Mouse (Mus musculus) kidney, postnatal 4 days (tissue): ENCODE measurements around the gene Dnajb5.

Source experiments
- DNase-seq, 2 experiments: peaks; one replicate each; pipeline ENCODE4 v3.0.0; 2021; ENCODE audit warnings: mixed read lengths in 2 of 2

Gene Dnajb5

GRCm38 (mm10) chr4:42945043-42945442 lies 4.6 kb upstream of the Dnajb5 start:
- DNase-seq, result peak; percentile 78 to 84

GRCm38 (mm10) chr4:42945445-42945844 lies 4.2 kb upstream of the Dnajb5 start:
- no peak for DNase-seq

DNA sequence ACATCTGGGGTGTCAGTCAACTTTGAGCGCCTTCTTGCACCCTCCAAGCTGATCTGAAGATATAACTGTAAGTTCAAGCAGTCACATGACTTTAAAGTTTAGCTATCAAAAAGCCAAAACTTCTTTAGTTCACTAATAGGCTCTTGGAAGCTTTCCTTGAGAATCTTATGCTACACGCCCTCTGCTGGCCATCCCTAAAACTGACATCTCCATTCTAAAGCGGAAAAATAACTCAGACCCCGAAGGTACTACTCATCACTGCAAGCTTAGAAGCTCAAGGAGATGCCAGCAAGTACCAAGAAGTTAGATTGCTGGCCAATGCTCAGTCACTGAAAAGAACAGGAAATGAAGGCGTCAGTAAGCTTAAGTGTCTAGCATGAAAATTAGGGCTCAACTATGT lies 3.7 kb upstream of the Dnajb5 start:
- DNase-seq, result peak; percentile 77 to 79

DNA sequence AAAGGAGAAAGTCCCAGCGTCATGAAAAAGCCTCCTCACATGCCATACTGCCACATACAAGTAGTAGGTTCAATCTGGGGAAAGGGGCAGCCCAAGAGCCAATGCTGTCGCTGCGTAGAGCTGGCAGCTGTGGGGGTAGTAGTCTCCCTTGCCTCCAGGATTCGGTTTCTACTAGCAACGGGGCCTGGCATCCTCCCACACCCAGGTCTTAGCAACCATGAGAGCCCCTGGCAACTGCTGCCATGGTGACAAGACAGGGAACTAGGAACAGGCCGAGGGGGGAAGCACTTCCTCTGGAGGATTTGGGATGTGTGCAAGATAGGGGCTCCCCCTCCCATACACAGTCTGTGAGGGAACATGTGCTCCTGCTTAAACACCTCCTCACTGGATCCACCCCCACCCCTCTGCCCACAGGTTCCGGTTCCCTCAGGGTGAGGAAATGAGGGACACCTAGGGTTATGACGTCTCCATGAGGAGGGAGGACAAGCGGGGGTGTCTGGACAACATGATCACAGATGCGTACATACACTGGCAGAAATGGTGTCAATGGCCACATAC lies 2.8 kb upstream of the Dnajb5 start:
- no peak for DNase-seq

DNA sequence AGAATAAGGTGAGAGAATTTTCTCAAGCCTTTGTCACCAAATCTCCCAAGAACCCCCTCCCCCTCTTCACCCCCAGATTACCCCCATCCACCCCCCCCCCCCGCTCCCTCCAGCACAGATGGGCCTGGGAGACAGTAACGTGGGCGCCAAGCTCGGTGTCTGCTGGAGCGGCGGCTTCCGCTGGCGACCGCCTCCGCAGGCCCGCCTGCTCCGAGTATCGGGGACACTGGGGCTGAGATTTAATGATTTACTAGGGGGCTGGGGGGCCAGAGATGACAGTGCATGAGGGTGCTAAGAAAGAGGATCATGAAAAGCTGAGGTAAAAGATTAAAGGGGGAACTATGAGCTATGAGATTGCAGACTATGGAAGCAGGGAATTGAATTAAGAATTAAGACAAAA lies 1.1 kb upstream of the Dnajb5 start:
- no peak for DNase-seq

DNA sequence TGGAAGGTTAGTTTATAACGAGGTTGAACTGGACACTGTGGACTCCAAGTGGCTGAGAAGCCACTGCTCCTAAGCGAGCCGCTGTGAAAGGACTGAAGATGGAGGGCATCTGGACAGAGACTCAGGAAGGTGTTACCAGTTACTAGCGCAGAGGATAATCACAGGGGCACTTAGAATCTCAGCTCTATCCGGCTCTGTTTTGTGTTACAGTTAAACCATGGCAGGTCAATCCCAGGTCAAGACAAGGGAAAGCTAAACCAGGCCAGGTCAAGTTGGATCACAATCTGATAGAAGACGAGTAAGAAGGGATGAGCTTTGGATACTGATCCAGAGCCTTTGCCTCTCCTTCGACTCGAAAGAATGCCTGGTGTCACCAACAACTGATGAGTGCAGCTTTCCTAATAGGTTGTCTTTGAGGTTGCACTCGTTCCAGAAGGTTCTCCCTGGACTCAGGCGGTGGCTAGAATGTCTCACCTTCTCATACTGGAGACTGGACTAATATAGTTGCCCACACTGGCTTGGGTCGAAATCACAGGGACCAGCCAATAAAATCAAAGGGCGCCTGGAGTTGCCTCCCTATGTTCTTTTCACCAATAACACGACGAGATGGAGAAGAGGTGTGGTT lies 451 bp upstream of the Dnajb5 start:
- no peak for DNase-seq

DNA sequence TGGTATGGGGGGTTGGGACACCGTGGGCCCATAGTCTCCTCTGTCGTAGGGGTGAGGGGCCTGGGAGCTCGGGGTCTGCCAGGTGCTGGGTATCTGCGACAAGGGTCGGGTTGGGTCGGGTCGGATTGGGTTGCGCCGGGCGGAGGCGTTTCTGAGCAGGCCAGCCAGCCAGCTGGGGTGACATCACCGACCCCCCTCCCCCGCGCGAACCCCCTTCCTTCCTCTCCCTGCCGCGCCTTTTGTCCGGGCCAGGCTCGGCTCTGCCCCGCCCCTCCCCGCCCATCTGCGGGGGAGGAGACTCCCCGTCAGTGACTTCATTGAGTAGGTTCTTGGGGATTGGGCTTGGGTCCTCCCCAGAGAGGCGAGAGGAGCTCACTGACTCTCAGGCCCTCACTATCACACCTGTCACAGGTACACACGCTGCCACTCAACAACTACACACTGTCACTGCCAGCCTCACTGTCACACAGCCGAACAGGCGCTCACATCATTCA lies 498 bp downstream of the Dnajb5 start:
- DNase-seq, result peak; percentile 90 to 95

DNA sequence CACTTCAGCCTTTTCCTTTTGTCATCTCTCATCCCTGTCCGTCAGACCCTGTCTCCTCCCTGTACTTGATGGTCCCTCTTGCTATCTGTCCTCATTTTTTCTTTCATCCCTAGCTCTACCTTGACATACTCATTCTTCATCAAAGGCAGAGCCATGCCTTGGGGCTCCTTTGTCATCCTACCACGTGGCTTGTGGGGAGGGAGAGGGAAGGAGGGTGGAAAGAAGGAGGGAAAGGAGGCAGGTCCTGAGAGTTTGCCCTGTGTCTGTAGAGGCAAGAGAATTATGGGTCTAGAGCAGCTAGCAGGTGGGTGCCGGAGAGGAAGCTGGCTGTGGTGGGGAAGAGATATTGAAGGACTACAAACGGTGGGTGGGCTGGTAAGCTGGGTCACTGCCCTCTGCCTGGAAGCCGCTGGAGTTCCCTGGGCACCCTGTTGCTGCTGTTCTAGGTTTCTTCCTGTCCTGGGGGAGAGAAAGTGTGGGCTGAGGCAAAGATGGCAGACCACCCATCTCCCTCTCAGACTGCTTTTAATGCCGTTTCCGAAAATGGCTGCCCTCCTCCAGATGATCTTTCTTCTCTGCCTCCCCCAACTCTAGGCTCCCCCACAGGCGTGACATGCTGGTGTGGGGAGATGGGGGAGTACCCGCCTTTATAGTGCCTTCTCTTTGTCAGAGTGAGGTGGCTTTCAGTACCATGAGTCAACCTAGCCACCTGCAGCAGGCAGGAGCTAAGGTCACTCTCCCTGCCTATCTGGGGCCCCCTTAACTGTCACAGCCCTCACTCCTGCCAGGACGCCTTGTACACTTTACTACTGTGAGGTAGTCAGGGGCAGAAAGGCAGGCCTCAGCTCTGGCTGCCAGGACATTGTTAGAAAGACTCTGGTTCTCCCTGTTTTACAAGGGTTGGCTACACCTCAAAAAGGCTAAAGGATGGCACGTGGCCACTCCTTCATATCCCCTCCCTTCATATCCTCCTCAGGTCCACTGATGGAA lies 1.9 kb downstream of the Dnajb5 start:
- no peak for DNase-seq

DNA sequence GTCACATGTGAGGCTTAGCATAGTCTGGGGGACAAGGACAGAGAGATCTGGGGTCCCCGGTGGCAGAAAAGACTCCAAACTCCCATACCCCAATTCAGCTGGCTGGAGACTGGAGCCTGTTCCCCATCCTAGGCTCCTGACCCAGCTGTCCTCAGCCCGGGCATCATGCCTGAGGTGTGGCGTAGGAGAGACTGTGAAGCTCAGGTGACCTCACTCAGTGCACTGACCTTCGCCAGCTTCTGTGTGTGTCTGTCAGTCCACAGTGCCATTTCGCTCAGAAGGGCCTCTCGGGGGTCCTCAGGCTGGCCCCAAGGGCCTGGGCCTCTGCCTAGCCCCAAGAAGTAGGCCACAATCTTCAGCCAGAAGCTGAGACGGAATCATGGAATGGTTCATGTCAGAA lies 2.9 kb downstream of the Dnajb5 start:
- no peak for DNase-seq

GRCm38 (mm10) chr4:42953435-42954094 lies 4.0 kb downstream of the Dnajb5 start:
- peak; percentile 18 to 45 for DNase-seq

GRCm38 (mm10) chr4:42954297-42954696 lies 4.7 kb downstream of the Dnajb5 start:
- DNase-seq, result peak; percentile 87 to 88

DNA sequence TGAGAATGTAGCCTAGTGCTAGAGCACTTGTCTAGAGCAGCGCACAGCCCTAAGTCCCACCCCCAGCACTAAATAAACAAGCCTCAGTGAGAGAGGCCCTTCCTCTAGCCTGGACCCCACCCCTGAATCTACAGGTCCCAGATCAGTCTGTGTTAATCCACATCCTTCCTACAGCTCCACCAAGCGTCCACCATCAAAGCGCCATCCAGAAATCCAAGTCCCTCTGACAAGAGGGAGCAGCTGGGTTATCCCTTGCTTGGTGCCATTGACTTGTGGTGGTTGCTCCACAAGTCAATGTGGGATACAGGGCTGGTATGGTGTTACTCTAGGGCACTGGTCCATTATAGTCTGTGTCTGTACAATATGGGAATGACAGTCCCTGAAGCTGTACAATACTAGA lies 5.6 kb downstream of the Dnajb5 start:
- no peak for DNase-seq

DNA sequence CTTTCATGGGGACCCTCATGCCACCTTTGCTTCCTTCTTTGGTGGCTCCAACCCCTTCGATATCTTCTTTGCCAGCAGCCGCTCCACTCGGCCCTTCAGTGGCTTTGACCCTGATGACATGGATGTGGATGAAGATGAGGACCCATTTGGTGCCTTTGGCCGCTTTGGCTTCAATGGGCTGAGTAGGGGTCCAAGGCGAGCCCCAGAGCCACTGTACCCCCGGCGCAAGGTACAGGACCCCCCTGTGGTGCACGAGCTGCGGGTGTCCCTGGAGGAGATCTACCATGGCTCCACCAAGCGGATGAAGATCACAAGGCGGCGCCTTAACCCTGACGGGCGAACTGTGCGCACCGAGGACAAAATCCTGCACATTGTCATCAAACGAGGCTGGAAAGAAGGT lies 7.0 kb downstream of the Dnajb5 start:
- no peak for DNase-seq

DNA sequence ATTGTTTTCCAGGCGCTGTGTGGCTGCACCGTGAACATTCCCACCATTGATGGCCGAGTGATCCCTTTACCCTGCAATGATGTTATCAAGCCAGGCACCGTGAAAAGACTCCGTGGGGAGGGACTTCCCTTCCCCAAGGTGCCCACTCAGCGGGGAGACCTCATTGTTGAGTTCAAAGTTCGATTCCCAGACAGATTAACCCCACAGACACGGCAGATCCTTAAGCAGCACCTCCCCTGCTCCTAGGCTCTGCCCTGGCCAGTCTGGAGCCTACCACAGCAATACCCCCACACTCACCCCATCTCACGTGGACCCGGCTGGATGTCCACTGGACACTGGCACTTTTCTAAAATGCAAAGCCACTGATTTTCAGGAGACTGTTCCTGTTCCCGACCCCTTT lies 7.7 kb downstream of the Dnajb5 start:
- DNase-seq, result no peak

DNA sequence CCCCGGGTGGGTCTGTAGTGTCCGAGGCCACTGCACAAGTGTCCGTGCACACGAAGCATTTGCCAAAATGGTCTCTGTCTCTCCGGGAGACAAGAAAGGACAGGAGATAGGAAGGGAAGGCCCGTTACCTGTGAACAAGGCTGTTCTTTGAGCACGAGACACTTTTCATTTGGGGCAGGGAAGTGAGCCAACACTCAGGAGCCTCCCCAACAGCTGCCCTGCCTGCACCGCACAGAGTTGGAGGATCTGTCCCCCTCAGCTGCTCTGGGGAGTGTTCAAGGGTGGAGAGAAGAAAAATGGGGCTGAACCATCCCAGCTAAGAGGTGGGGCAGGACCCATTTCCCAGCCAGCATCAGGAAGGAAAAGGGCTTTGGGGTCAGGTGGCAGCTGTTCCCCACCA lies 8.4 kb downstream of the Dnajb5 start:
- no peak for DNase-seq

DNA sequence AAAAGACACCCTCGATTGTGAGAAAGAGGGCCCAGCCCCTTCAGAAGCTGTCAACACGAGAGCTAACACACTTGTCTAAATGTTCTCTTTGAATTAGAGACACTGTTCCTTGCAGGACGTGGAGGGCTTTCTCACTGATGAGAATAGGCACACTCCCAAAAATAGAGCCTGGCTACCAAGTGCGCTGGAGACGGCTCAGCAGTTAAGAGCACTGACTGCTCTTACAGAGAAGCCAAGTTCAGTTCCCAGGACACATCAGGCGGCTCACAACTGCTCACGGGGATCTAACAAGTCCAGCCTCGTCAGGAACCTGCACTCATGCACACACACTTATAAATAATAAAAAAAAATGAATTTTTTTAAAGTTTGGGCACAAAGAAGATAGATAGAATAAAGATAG lies 9.3 kb downstream of the Dnajb5 start:
- no peak for DNase-seq

DNA sequence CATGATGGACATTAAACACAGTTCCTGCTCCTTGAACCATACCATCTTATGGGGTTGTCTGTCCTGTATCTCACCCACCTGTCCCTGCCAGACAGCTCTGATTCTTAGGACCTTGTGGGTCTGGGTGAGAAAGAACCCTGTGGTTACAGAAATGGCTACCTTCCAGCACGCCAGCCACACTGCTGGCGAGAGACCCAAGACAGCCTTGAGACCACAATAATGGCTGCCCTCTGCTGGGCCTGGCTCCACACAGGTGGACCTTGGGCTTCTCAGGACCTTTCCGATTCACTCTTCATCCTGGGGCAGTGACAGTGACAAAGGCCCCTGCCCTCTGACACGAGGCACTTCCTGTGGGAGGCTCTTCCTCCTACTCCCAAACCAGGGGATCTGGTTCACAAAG lies 9.8 kb downstream of the Dnajb5 start:
- no peak for DNase-seq

- DNase-seq, result peak; percentile 74 to 77
Measured at GRCm38 (mm10) chr4:42961592-42961991, 12.0 kb downstream of the Dnajb5 start.

DNA sequence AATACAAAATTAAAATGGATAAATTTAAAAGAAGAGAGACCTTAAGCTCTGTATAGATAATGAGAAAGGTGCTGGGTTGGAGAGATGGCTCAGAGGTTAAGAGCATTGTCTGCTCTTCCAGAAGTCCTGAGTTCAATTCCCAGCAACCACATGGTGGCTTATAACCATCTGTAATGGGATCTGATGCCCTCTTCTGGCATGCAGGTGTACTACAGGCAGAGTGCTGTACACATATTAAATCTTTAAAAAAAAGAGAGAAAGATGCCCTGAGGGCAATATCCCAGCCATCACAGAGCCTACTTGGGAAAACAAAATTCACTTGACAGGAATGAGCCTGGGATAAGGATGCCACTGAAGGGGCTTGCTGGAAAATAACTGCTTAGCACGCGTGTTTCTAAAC lies 13.9 kb downstream of the Dnajb5 start:
- peak; percentile 28 to 30 for DNase-seq

- DNase-seq, result peak; percentile 46 to 59
Measured at GRCm38 (mm10) chr4:42965039-42965719, 15.6 kb downstream of the Dnajb5 start.

DNA sequence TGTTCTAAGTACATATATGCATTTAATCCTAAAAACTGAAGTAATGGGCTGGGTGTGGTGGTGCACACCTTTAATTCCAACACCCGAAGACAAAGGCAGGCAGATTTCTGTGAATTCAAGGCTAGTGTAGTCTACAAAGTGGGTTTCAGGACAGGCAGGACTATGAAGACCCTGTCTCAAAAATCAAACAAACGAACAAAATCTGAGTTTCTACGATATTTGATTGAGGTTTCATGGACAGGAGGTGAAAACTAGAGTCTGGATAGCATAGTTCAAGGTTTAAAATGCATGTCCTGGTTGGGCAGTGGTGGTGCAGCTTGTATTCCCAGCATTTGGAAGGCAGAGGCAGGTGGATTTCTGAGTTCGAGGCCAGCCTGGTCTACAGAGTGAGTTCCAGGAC lies 19.7 kb downstream of the Dnajb5 start, which contains the start of gene 1700022I11Rik:
TSS of gene 1700022I11Rik (plus strand) at position 301 of the 400 bp plus-strand sequence.
- DNase-seq, result no peak

DNA sequence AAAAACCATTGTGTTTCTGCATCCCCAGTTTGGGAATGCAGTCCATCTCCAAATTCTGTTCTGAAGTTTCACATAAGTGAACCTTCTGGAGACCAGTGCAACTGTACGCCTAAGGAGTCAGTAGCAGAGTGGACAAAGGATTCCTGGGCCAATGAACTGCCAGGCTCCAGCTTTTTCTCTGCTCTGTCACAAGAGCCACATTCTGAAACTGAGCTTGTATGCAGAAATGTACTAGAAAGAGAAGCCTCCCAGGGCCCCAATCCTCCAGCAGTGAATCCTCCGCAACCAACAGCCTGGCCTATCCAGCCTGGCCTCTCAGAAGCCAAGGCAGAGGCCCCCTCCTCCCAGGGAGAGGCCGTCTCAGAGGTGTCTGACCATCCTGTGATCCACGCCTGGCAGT lies 23.3 kb downstream of the Dnajb5 start:
- no peak for DNase-seq
